Mouse (Mus musculus) left cerebral cortex, postnatal 4 days (tissue): ENCODE measurements around the gene Mgat4a. TPM values are rescaled to one million over a fixed set of nuclear protein-coding genes. Genes with fewer than 3 reads are reported as not detected.
"Not testable (repeated sequence)": the region's sequence is repeated elsewhere in the genome, so short reads cannot be mapped to it uniquely, and the experiment has no call there.

Experiments
- DNase-seq: peaks from one replicate; pipeline ENCODE4 v3.0.0-alpha.2; 2022
- intact Hi-C: fragments of 180-260 bp; cut with DNase I; formaldehyde crosslinking; loops from one replicate; pipeline ENCODE4 v1.15.1; 2025
- total RNA-seq, 2 experiments: library from RNA; stranded (reverse); gene quantifications; 2 replicates each; pipeline ENCODE4 v1.2.3; 2021

Mgat4a gene
- total RNA-seq, 2 experiments from 2014 or later: 27.0 to 29.0 TPM

GRCm38 (mm10) chr1:37499395-37499794, 41.4 kb downstream of the Mgat4a start:
- DNase-seq, intact Hi-C loops: not testable (repeated sequence)

- intact Hi-C loops: no loop called here
- DNase-seq: no peak
Measured at GRCm38 (mm10) chr1:37498911-37499310, 41.9 kb downstream of the Mgat4a start.

- intact Hi-C loops: no loop called here
Measured at GRCm38 (mm10) chr1:37496591-37497280, 44.1 kb downstream of the Mgat4a start.

GRCm38 (mm10) chr1:37495698-37496321, 45.0 kb downstream of the Mgat4a start:
- intact Hi-C loops: no loop called here
- no peak for DNase-seq

More at GRCm38 (mm10) chr1:37496591-37497280, 44.1 kb downstream of the Mgat4a start:
- no peak for DNase-seq

- no peak for DNase-seq
- intact Hi-C loops: no loop called here
Measured at GRCm38 (mm10) chr1:37495104-37495503, 45.7 kb downstream of the Mgat4a start.

GRCm38 (mm10) chr1:37491672-37492071, 49.1 kb downstream of the Mgat4a start:
- DNase-seq: no peak
- intact Hi-C loops: no loop called here

- intact Hi-C loops: no loop called here
- no peak for DNase-seq
Measured at GRCm38 (mm10) chr1:37490691-37491212, 50.1 kb downstream of the Mgat4a start.

- intact Hi-C loops: no loop called here
- no peak for DNase-seq
Measured at GRCm38 (mm10) chr1:37488531-37488930, 52.3 kb downstream of the Mgat4a start.

GRCm38 (mm10) chr1:37486994-37487393, 53.8 kb downstream of the Mgat4a start:
- no peak for DNase-seq
- intact Hi-C loops: no loop called here

- intact Hi-C loops: no loop called here
- DNase-seq: no peak
Measured at GRCm38 (mm10) chr1:37486439-37486838, 54.4 kb downstream of the Mgat4a start.

- intact Hi-C loops: no loop called here
- DNase-seq: no peak
Measured at GRCm38 (mm10) chr1:37484612-37485011, 56.2 kb downstream of the Mgat4a start.

- intact Hi-C loops: no loop called here
- DNase-seq: no peak
Measured at GRCm38 (mm10) chr1:37481331-37481730, 59.5 kb downstream of the Mgat4a start.

- DNase-seq: no peak
- intact Hi-C loops: no loop called here
Measured at GRCm38 (mm10) chr1:37480731-37481130, 60.1 kb downstream of the Mgat4a start.

GRCm38 (mm10) chr1:37479759-37480158, 61.1 kb downstream of the Mgat4a start:
- intact Hi-C loops: loop anchor here (5.0 kb wide), 1 partner anchor 58 kb away; no protein-coding TSS in a partner anchor
- no peak for DNase-seq

GRCm38 (mm10) chr1:37479074-37479473, 61.7 kb downstream of the Mgat4a start:
- intact Hi-C loops: loop anchor here (5.0 kb wide), 1 partner anchor 58 kb away; no protein-coding TSS in a partner anchor
- DNase-seq: peak; percentile 41

GRCm38 (mm10) chr1:37478416-37478815, 62.4 kb downstream of the Mgat4a start:
- DNase-seq: no peak
- intact Hi-C loops: loop anchor here (5.0 kb wide), 1 partner anchor 59 kb away; no protein-coding TSS in a partner anchor

- intact Hi-C loops: loop anchor here (5.0 kb wide), 1 partner anchor 59 kb away; no protein-coding TSS in a partner anchor
Measured at GRCm38 (mm10) chr1:37477928-37478327, 62.9 kb downstream of the Mgat4a start.

GRCm38 (mm10) chr1:37477250-37477649, 63.6 kb downstream of the Mgat4a start:
- intact Hi-C loops: loop anchor here (5.0 kb wide), 1 partner anchor 60 kb away; no protein-coding TSS in a partner anchor

More at GRCm38 (mm10) chr1:37477928-37478327, 62.9 kb downstream of the Mgat4a start:
- no peak for DNase-seq

GRCm38 (mm10) chr1:37475312-37475711, 65.5 kb downstream of the Mgat4a start:
- intact Hi-C loops: loop anchor here (5.0 kb wide), 1 partner anchor 62 kb away; no protein-coding TSS in a partner anchor
- no peak for DNase-seq

More at GRCm38 (mm10) chr1:37477250-37477649, 63.6 kb downstream of the Mgat4a start:
- DNase-seq: no peak

- intact Hi-C loops: loop anchor here (5.0 kb wide), 1 partner anchor 63 kb away; no protein-coding TSS in a partner anchor
- DNase-seq: no peak
Measured at GRCm38 (mm10) chr1:37474634-37475190, 66.1 kb downstream of the Mgat4a start.

GRCm38 (mm10) chr1:37474046-37474445, 66.8 kb downstream of the Mgat4a start:
- intact Hi-C loops: no loop called here
- DNase-seq: no peak
